ENCODE assay signal across 22 mouse cellular contexts in the genomic region with DNA sequence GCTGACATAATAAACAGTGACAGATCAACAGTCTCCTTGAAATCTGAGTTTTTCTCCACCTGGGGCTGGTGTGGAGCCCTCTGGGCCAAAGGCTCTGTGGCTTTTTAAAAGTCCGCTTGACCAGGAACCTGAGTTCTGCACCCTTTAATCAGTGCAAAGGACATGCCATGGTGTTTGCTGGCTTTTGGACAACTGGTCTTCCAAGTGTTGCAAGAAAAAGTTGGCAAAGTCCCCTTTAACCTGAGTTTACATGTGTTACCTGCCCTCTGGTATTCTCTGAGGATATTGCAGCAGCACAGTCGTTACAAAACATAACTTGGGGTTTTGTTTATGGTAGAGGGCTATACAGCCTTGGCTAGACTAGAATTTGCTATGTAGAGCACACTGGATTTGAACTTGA.
"Had no signal": no experiment of that assay in that cellular context is flagged by ENCODE, and none has a peak within 500 bp of the region (broad histone marks: within the 10 kb centered on the region; RNA-seq: fewer than 3 reads in every experiment).

No protein-coding gene starts in this region.

- H3K4me3 ChIP-seq: gastrocnemius, adult 2 months; heart, embryonic 13.5 days; heart, embryonic 15.5 days; hindbrain, embryonic 13.5 days; hindbrain, embryonic 15.5 days; kidney, embryonic 15.5 days; limb, embryonic 13.5 days; limb, embryonic 15.5 days; liver, embryonic 13.5 days; liver, embryonic 15.5 days had no signal

- H3K9me3 ChIP-seq: heart, embryonic 13.5 days; heart, embryonic 15.5 days; hindbrain, embryonic 13.5 days; hindbrain, embryonic 15.5 days; kidney, embryonic 15.5 days; limb, embryonic 13.5 days; limb, embryonic 15.5 days; liver, embryonic 13.5 days; liver, embryonic 15.5 days had no signal

- H3K27ac ChIP-seq: gastrocnemius, adult 2 months; heart, embryonic 13.5 days; heart, embryonic 15.5 days; hindbrain, embryonic 13.5 days; hindbrain, embryonic 15.5 days; hindbrain, postnatal 0 days; kidney, embryonic 15.5 days; kidney, postnatal 0 days; limb, embryonic 13.5 days; limb, embryonic 15.5 days; liver, embryonic 13.5 days; liver, embryonic 15.5 days had no signal

- ATAC-seq: hindbrain, postnatal 0 days; intestine, embryonic 16.5 days had no signal

- H3K4me1 ChIP-seq: hindbrain, embryonic 15.5 days had no signal

- H3K4me2 ChIP-seq: heart, embryonic 11.5 days; heart, embryonic 13.5 days; heart, embryonic 15.5 days; hindbrain, embryonic 13.5 days; hindbrain, embryonic 15.5 days; kidney, embryonic 15.5 days; limb, embryonic 13.5 days; limb, embryonic 15.5 days; liver, embryonic 13.5 days; liver, embryonic 15.5 days had no signal

- DNase-seq: gastrocnemius, adult 2 months; gastrocnemius, postnatal 10 days; heart, postnatal 14 days; heart, postnatal 36 days; kidney, adult 11 months; kidney, postnatal 14 days; layer of hippocampus, adult 9-11 months; layer of hippocampus, postnatal 36 days; left cerebral cortex, postnatal 4 days; liver, embryonic 13.5 days had no signal

- H3K9ac ChIP-seq: heart, embryonic 13.5 days; heart, embryonic 15.5 days; hindbrain, embryonic 13.5 days; hindbrain, embryonic 15.5 days; kidney, embryonic 15.5 days; limb, embryonic 13.5 days; limb, embryonic 15.5 days; liver, embryonic 13.5 days; liver, embryonic 15.5 days had no signal
